ENCODE assay signal across 30 mouse cellular contexts in the genomic region with DNA sequence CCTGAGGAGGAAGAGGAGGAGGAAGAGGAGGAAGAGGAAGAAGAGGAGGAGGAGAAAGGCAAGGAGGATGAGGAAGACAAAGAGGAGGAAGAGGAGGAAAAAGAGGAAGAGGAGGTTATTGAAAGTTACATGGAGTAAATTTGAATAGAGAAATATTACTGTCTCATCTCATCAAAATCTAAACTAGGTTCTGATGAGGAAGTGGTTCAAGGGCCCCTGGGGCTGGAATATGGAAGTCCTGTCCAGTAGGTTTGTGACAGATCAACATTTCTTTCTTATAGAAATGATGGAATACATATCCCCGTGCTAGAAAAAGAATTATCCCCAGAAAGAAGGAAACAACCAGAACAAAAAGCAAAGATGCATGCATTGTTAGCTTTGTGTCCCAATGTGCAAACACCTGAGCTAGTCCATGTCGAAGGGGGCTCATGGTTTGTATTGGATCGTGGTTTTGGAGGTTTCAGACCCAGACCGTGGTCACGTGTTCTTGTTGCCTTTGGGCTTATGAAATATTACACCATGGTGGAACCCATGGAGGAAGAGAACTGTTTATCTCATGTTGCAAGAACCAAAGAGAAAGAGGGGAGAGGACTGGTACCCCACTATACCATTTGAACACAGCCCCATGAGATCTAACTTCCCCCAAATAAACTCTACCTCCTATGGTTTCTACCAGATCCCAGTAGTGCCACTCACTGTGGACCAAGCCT. TPM values are rescaled to one million over a fixed set of nuclear protein-coding genes. Genes with fewer than 3 reads are reported as not detected.
DNase-seq lines count a peak whose midpoint lies in the region; ATAC-seq and TF ChIP-seq lines count a peak whose summit lies in the region.
"Had no signal": no experiment of that assay in that cellular context is flagged by ENCODE, and none has a peak within 500 bp of the region (broad histone marks: within the 10 kb centered on the region; RNA-seq: fewer than 3 reads in every experiment).

No protein-coding gene starts in this region.

- no peaks in the 10 kb centered on the region for H3K27me3 ChIP-seq in hindbrain, embryonic 12.5 days
- H3K27me3 ChIP-seq: embryonic facial prominence, embryonic 15.5 days; heart, embryonic 13.5 days; hindbrain, embryonic 13.5 days; intestine, embryonic 15.5 days; Patski had no signal

- TF ChIP-seq CTCF in bone marrow macrophage, adult 2 months (IDR thresholded peaks at IDR 0.05; ENCODE audit: low read depth, low read length), result no peak

- H3K9ac ChIP-seq in hindbrain, embryonic 12.5 days, result no peak overlapping the region
- H3K9ac ChIP-seq: embryonic facial prominence, embryonic 12.5 days; embryonic facial prominence, embryonic 15.5 days; forebrain, postnatal 0 days; heart, embryonic 13.5 days; hindbrain, embryonic 13.5 days; intestine, embryonic 15.5 days had no signal

- no peaks in the 10 kb centered on the region for H3K36me3 ChIP-seq in macrophage (ENCODE audit: inconsistent target)
- H3K36me3 ChIP-seq in hindbrain, embryonic 12.5 days, result no peaks in the 10 kb centered on the region
- H3K36me3 ChIP-seq: embryonic facial prominence, embryonic 12.5 days; embryonic facial prominence, embryonic 15.5 days; G1E; heart, embryonic 10.5 days; heart, embryonic 13.5 days; hindbrain, embryonic 13.5 days; intestine, embryonic 15.5 days had no signal

- H3K4me3 ChIP-seq in bone marrow macrophage, adult 2 months (ENCODE audit: insufficient read depth, low read length), result no peak overlapping the region
- no peak overlapping the region for H3K4me3 ChIP-seq in macrophage (ENCODE audit: inconsistent target)
- no peak overlapping the region for H3K4me3 ChIP-seq in hindbrain, embryonic 12.5 days
- H3K4me3 ChIP-seq: embryonic facial prominence, embryonic 12.5 days; embryonic facial prominence, embryonic 15.5 days; heart, adult 2 months; heart, embryonic 10.5 days; heart, embryonic 13.5 days; hindbrain, embryonic 13.5 days; intestine, embryonic 15.5 days had no signal

- WGBS in macrophage (ENCODE audit: missing documents), result 19% methylated on average over 5 of the region's 5 CpGs
- 96% methylated on average over 5 of the region's 5 CpGs for WGBS in hindbrain, embryonic 12.5 days

- H3K27ac ChIP-seq in bone marrow macrophage, adult 2 months (ENCODE audit: insufficient read depth, low read depth, low read length), result peak overlapping the region; percentile 92
- H3K27ac ChIP-seq in macrophage, result peak overlapping the region; percentile 46
- H3K27ac ChIP-seq in hindbrain, embryonic 12.5 days, result no peak overlapping the region
- H3K27ac ChIP-seq: embryonic facial prominence, embryonic 12.5 days; embryonic facial prominence, embryonic 15.5 days; heart, adult 2 months; heart, embryonic 10.5 days; heart, embryonic 13.5 days; hindbrain, embryonic 13.5 days; intestine, embryonic 15.5 days had no signal

- no peaks in the 10 kb centered on the region for H3K9me3 ChIP-seq in hindbrain, embryonic 12.5 days (replicated peaks)
- H3K9me3 ChIP-seq: embryonic facial prominence, embryonic 12.5 days; embryonic facial prominence, embryonic 15.5 days; G1E; heart, embryonic 10.5 days; heart, embryonic 13.5 days; hindbrain, embryonic 13.5 days; intestine, embryonic 15.5 days had no signal

- ATAC-seq in monocyte, adult 5-6 weeks (replicated peaks; ENCODE audit: insufficient number of reproducible peaks, low FRiP score, low TSS enrichment, poor library complexity, severe bottlenecking), result peak; percentile 56; the same call in 1 of the 2 replicates
- ATAC-seq in hindbrain, embryonic 12.5 days (ENCODE audit: low FRiP score), result no peak
- ATAC-seq: forebrain, embryonic 14.5 days; forebrain, postnatal 0 days; hindbrain, embryonic 16.5 days; intestine, embryonic 15.5 days; Patski had no signal

- no peak overlapping the region for H3K4me2 ChIP-seq in hindbrain, embryonic 12.5 days (replicated peaks)
- H3K4me2 ChIP-seq: embryonic facial prominence, embryonic 12.5 days; embryonic facial prominence, embryonic 15.5 days; heart, embryonic 13.5 days; hindbrain, embryonic 13.5 days; intestine, embryonic 15.5 days had no signal

- no peak for TF ChIP-seq POLR2A in bone marrow macrophage, adult 2 months (IDR thresholded peaks at IDR 0.05; ENCODE audit: borderline replicate concordance, low read depth, low read length)

- H3K79me2 ChIP-seq in macrophage (ENCODE audit: inconsistent target), result no peaks in the 10 kb centered on the region

- peak; percentile 3 for DNase-seq in testis, postnatal 10 days (ENCODE audit: low spot score)
- no peak for DNase-seq in testis, postnatal 14 days (ENCODE audit: low spot score)
- no peak for DNase-seq in thymus, postnatal 14 days
- no peak for DNase-seq in left cerebral cortex, adult 9 months (ENCODE audit: low spot score in 2 of 2)
- DNase-seq: adrenal gland, postnatal 10 days; adrenal gland, postnatal 36 days; cerebellum, adult 11 months; cerebellum, adult 2 months; cerebellum, adult 9-11 months; cerebellum, postnatal 25 days; forebrain, postnatal 0 days; gastrocnemius, postnatal 25 days; heart, adult 2 months; heart, postnatal 14 days had no signal

- H3K4me1 ChIP-seq in bone marrow macrophage, adult 2 months (ENCODE audit: control insufficient read depth, insufficient read depth, low read length), result peaks cover 67% of the 10 kb centered on the region
- peaks cover 6% of the 10 kb centered on the region; the same call in 1 of the 2 replicates for H3K4me1 ChIP-seq in hindbrain, embryonic 12.5 days
- H3K4me1 ChIP-seq: embryonic facial prominence, embryonic 15.5 days; intestine, embryonic 15.5 days had no signal

RNA-seq across cellular contexts. Expression of a gene that starts 14.9 kb away (rescaled TPM):
- polyA plus RNA-seq in bone marrow macrophage, adult 2 months (2012; ENCODE audit: insufficient read depth, insufficient read length, missing spikeins), result 1.8 and 2.9 TPM in 2 replicates
- under 1 TPM in 9 of 26 experiments, not detected in 17; 0.19 to 0.66 (median 0.28) TPM for total RNA-seq in macrophage (2018; cell fraction: chromatin; rRNA removed)
- total RNA-seq in macrophage (2018; cell fraction: cytosol; rRNA removed), result under 1 TPM; 0.04 to 0.30 (median 0.13) TPM
- total RNA-seq in macrophage (2018; cell fraction: nucleus; rRNA removed), result under 1 TPM in 19 of 26 experiments, not detected in 7; 0.17 to 0.69 (median 0.30) TPM
- polyA plus RNA-seq in macrophage (2018), result 0.06 to 0.18 TPM (median 0.15 TPM) in 3 replicates
- total RNA-seq in monocyte, adult 5-6 weeks (2017), result 0.10 TPM in 1 of 3 replicates, not detected in the others
- polyA plus RNA-seq in hindbrain, embryonic 12.5 days (2016; fragmentation: Nextera tagmentation; extraction: Ambion mirVana), result 1.1 TPM in 2 replicates
- total RNA-seq: adrenal gland, adult 18-20 months; adrenal gland, postnatal 36 days had no signal
- polyA plus RNA-seq: G1E; heart, embryonic 13.5 days; heart, embryonic 16.5 days; Patski had no signal

RNA-seq across cellular contexts. Expression of a gene that starts 31.4 kb away (rescaled TPM):
- polyA plus RNA-seq in bone marrow macrophage, adult 2 months (2012; ENCODE audit: insufficient read depth, insufficient read length, missing spikeins), result 77.8 and 77.9 TPM in 2 replicates
- 100 to 1,000 TPM in 4 of 26 experiments, 10 to 100 TPM in 22; 18.4 to 127 (median 40.2) TPM for total RNA-seq in macrophage (2018; cell fraction: chromatin; rRNA removed)
- total RNA-seq in macrophage (2018; cell fraction: cytosol; rRNA removed), result 10 to 100 TPM; 17.6 to 34.3 (median 21.6) TPM
- 100 to 1,000 TPM in 1 of 26 experiments, 10 to 100 TPM in 25; 30.7 to 102 (median 47.9) TPM for total RNA-seq in macrophage (2018; cell fraction: nucleus; rRNA removed)
- 14.8 to 24.8 TPM (median 19.4 TPM) in 3 replicates for polyA plus RNA-seq in macrophage (2018)
- 19.2 to 34.4 TPM (median 29.2 TPM) in 3 replicates for total RNA-seq in monocyte, adult 5-6 weeks (2017)
- polyA plus RNA-seq in hindbrain, embryonic 12.5 days (2016; fragmentation: Nextera tagmentation; extraction: Ambion mirVana), result 6.9 and 8.0 TPM in 2 replicates
